Mouse (Mus musculus): ENCODE data around the gene Spout1. TPM values are rescaled to one million over a fixed set of nuclear protein-coding genes. Genes with fewer than 3 reads are reported as not detected.
"Not testable (repeated sequence)": the region's sequence is repeated elsewhere in the genome, so short reads cannot be mapped to it uniquely, and the experiment has no call there.

Gene Spout1
- polyA plus RNA-seq, 1 experiment from 2014 or later = 62.7 TPM

DNA sequence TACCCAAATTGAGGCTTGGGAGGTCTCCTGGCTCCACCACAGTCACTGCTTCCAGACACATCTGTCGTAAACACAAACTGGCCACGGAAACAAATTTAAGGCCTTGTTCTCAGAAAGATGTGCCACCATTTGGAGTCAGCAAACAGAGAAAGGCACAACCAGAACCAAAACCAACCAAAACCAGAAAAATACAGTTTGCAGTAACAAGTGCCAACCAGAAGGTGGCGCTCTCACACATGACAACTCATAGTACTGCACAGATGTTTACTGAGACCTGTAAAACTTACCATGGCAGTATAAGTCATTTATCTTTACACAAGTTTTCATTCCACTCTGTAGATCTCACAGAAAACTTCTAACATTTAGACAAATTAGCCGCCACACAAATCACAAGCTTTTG lies 11.6 kb downstream of the Spout1 start:
- Histone ChIP-seq H3K36me3 (ENCODE audit: control insufficient read depth, insufficient read depth, low read length) (no peaks in the 10 kb centered on the region), H3K9ac (ENCODE audit: low read length) (no peak overlapping the region), H3K4me1 (ENCODE audit: control insufficient read depth, insufficient read depth, low read length) (0 out of 2 replicates have a peak, but pooled peaks cover 3% of the 10 kb centered on the region), H3K27me3 (ENCODE audit: control insufficient read depth, insufficient read depth, low read length) (no peaks in the 10 kb centered on the region), H3K27ac (ENCODE audit: low read length) (no peak overlapping the region), H3K4me3 (replicated peaks; ENCODE audit: low read length) (no peak overlapping the region), H3K9me3 (replicated peaks; ENCODE audit: control insufficient read depth, low read length) (peaks cover 14% of the 10 kb centered on the region), H3K4me2 (ENCODE audit: low read depth, low read length) (no peak overlapping the region)
- no peak for ATAC-seq (ENCODE audit: insufficient read depth, low FRiP score)
- 62% methylated on average over 4 of the region's 4 CpGs for WGBS

DNA sequence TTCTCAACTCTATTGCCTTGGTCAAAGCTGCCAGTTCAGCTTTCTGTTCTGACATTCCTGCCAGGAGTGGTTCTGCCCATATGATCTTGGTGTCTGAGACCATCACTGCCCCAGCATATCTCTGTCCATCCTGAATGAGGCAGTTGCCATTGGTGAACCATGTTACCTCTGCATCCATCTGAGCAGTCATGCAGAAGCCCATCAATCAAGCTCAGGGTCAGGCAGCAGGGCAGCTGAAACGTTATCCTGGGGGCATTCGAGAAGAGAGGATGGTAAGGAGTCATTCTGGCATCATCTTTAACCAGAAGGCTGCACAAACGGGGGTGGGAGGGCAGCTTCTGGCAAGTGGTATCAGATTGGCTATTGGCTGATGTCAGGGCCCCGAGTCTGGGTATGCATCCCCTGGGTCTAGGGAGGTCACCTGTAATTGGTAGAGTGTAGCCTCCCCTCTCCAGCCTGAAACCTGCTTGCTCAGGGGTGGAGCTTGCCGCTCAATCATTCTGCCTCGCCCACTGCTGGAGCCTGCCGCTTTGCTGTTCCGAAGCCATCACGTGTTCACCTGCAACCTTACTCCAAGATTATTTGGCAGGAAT lies 13.8 kb downstream of the Spout1 start:
- peaks cover 14% of the 10 kb centered on the region for H3K9me3 ChIP-seq (replicated peaks; ENCODE audit: control insufficient read depth, low read length)
- WGBS = 45% methylated on average over 9 of the region's 9 CpGs
- H3K4me3 ChIP-seq (replicated peaks; ENCODE audit: low read length) = no peak overlapping the region
- H3K4me2 ChIP-seq (ENCODE audit: low read depth, low read length) = no peak overlapping the region
- no peak for ATAC-seq (ENCODE audit: insufficient read depth, low FRiP score)
- H3K27me3 ChIP-seq (ENCODE audit: control insufficient read depth, insufficient read depth, low read length) = no peaks in the 10 kb centered on the region
- no peak overlapping the region for H3K9ac ChIP-seq (ENCODE audit: low read length)
- no peaks in the 10 kb centered on the region for H3K4me1 ChIP-seq (ENCODE audit: control insufficient read depth, insufficient read depth, low read length)
- H3K27ac ChIP-seq (ENCODE audit: low read length) = no peak overlapping the region
- no peaks in the 10 kb centered on the region for H3K36me3 ChIP-seq (ENCODE audit: control insufficient read depth, insufficient read depth, low read length)

DNA sequence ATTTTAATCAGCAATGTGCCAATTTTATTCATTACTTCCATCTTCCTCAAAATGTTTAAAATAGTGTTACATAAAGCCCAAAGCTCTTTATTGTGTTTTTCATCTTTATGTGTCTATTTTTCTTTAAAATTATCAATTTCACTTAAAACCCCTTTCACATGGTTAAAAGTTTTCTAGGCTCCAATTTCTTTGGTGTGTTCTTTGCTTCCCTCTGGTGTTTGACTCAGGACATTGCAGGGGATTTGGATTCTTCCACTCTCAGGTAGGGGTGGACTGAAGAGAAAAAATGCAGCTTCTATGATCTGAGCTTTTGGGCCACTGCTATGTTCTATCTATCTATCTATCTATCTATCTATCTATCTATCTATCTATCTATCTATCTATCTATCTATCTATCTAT lies 16.4 kb downstream of the Spout1 start:
- Histone ChIP-seq H3K9me3 (replicated peaks; ENCODE audit: control insufficient read depth, low read length) (peaks cover 10% of the 10 kb centered on the region), H3K27ac (ENCODE audit: low read length) (no peak overlapping the region), H3K9ac (ENCODE audit: low read length) (no peak overlapping the region), H3K4me3 (replicated peaks; ENCODE audit: low read length) (no peak overlapping the region), H3K36me3 (ENCODE audit: control insufficient read depth, insufficient read depth, low read length) (no peaks in the 10 kb centered on the region), H3K4me1 (ENCODE audit: control insufficient read depth, insufficient read depth, low read length) (no peaks in the 10 kb centered on the region), H3K27me3 (ENCODE audit: control insufficient read depth, insufficient read depth, low read length) (no peaks in the 10 kb centered on the region), H3K4me2 (ENCODE audit: low read depth, low read length) (no peak overlapping the region)
- no peak for ATAC-seq (ENCODE audit: insufficient read depth, low FRiP score)

DNA sequence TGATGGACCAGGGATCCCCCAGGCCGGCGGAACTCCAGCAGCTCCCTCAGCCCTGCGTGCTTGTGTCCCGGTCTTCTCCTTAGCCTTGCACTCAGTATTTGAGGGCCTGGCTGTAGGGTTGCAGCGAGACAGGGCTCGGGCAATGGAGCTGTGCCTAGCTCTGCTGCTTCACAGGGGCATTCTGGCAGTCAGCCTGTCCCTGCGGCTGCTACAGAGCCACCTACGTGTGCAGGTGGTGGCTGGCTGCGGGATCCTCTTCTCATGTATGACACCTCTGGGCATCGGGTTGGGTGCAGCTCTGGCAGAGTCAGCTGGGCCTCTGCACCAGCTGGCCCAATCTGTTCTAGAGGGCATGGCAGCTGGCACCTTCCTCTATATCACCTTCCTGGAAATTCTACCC lies 18.4 kb downstream of the Spout1 start:
- ATAC-seq (ENCODE audit: insufficient read depth, low FRiP score); H3K9ac ChIP-seq (ENCODE audit: low read length); H3K36me3 ChIP-seq (ENCODE audit: control insufficient read depth, insufficient read depth, low read length); H3K4me1 ChIP-seq (ENCODE audit: control insufficient read depth, insufficient read depth, low read length); H3K27me3 ChIP-seq (ENCODE audit: control insufficient read depth, insufficient read depth, low read length); H3K4me2 ChIP-seq (ENCODE audit: low read depth, low read length); H3K4me3 ChIP-seq (replicated peaks; ENCODE audit: low read length); H3K9me3 ChIP-seq (replicated peaks; ENCODE audit: control insufficient read depth, low read length); H3K27ac ChIP-seq (ENCODE audit: low read length): not testable (repeated sequence)
- WGBS = 84% methylated on average over 8 of the region's 10 CpGs

DNA sequence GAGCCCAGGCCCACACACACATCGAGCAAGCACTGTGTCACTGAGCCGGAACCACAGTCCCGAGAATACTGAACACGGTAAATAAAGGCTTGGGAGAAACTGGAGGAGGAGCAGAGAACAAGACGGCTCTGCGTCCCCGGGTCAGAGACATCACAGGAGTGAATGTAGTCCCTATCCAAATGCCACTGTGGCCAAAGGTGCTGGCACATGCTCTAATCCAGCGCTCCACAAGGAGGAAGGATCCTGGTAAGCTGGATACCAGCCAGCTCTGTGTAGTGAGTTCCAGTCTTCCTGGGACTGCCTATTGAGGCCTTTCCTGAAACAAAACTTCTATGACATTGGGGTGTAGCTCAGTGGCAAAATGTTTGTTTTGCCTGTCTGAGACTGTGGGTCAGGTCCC lies 25.6 kb downstream of the Spout1 start:
- Histone ChIP-seq H3K4me2 (ENCODE audit: low read depth, low read length) (no peak overlapping the region), H3K27ac (ENCODE audit: low read length) (no peak overlapping the region), H3K4me1 (ENCODE audit: control insufficient read depth, insufficient read depth, low read length) (no peaks in the 10 kb centered on the region), H3K4me3 (replicated peaks; ENCODE audit: low read length) (no peak overlapping the region), H3K9ac (ENCODE audit: low read length) (no peak overlapping the region), H3K27me3 (ENCODE audit: control insufficient read depth, insufficient read depth, low read length) (no peaks in the 10 kb centered on the region), H3K9me3 (replicated peaks; ENCODE audit: control insufficient read depth, low read length) (no peaks in the 10 kb centered on the region), H3K36me3 (ENCODE audit: control insufficient read depth, insufficient read depth, low read length) (peaks cover 5% of the 10 kb centered on the region)
- no peak for ATAC-seq (ENCODE audit: insufficient read depth, low FRiP score)
- WGBS = 77% methylated on average over 8 of the region's 8 CpGs

DNA sequence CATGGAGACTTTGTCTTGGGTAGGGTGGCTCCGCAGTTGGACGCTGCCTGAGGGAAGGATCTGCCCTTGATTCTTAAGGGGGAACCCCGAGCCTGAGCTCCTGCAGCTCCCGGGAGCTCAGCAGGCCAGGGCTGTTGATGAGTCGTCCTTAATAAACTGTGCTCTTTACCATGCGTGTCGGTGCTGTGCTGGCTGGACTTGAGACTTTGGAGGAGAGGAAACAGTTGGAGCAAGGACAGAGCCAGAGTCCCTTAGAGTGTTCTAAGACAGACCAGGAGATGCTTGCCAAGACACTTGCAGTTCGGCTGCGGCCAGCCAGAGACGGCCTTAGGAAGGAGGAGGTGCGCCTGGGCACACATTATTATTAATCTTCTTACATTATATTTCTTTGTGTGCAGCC lies 26.4 kb downstream of the Spout1 start:
- no peak overlapping the region for H3K4me2 ChIP-seq (ENCODE audit: low read depth, low read length)
- H3K4me1 ChIP-seq (ENCODE audit: control insufficient read depth, insufficient read depth, low read length) = no peaks in the 10 kb centered on the region
- H3K27ac ChIP-seq (ENCODE audit: low read length) = no peak overlapping the region
- 78% methylated on average over 11 of the region's 11 CpGs for WGBS
- ATAC-seq (ENCODE audit: insufficient read depth, low FRiP score) = no peak
- no peaks in the 10 kb centered on the region for H3K27me3 ChIP-seq (ENCODE audit: control insufficient read depth, insufficient read depth, low read length)
- no peak overlapping the region for H3K9ac ChIP-seq (ENCODE audit: low read length)
- H3K4me3 ChIP-seq (replicated peaks; ENCODE audit: low read length) = no peak overlapping the region
- H3K36me3 ChIP-seq (ENCODE audit: control insufficient read depth, insufficient read depth, low read length) = peaks cover 5% of the 10 kb centered on the region
- no peaks in the 10 kb centered on the region for H3K9me3 ChIP-seq (replicated peaks; ENCODE audit: control insufficient read depth, low read length)

DNA sequence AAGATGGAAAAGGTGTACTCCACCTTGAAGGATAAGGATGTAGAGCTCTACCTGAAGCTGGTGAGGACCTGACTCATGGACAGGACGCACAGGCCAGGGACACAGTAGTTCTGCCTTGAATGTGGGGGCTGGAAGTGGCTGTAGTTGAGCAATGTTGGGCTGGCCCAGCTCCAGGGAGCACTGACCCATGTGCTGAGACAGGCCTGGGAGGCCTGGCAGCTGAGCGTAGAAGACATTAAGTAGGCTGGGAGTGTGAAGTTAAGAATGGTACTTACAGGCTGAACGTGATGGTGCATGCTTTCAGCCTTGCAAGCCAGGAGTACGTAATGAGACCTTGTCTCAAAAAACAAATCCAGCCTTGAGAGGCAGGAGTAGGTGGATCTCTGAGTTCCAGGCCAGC lies 30.8 kb downstream of the Spout1 start:
- Histone ChIP-seq H3K36me3 (ENCODE audit: control insufficient read depth, insufficient read depth, low read length) (peaks cover 5% of the 10 kb centered on the region), H3K4me1 (ENCODE audit: control insufficient read depth, insufficient read depth, low read length) (no peaks in the 10 kb centered on the region), H3K9ac (ENCODE audit: low read length) (no peak overlapping the region), H3K9me3 (replicated peaks; ENCODE audit: control insufficient read depth, low read length) (no peaks in the 10 kb centered on the region), H3K4me2 (ENCODE audit: low read depth, low read length) (no peak overlapping the region), H3K27me3 (ENCODE audit: control insufficient read depth, insufficient read depth, low read length) (no peaks in the 10 kb centered on the region), H3K27ac (ENCODE audit: low read length) (no peak overlapping the region), H3K4me3 (replicated peaks; ENCODE audit: low read length) (no peak overlapping the region)
- no peak for ATAC-seq (ENCODE audit: insufficient read depth, low FRiP score)
- WGBS = 82% methylated on average over 4 of the region's 4 CpGs

DNA sequence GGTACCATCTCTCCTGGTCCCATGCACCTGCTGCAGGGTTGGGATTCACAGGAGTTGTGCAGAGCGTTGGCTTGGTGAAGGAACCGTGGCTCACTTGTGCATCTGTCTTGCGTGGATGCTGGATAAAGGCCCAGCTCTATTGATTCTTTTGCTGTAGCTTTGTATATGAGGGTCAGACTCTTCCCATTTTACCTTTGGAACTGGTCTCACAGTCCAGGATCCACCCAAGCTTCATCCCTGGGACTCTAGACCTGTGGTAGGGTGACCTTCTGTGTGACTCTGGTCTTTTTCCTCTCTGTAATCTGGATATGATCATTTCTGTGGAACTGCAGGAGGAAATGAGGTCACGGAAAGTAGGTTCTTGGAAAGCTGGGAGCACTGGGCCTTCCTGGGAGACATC lies 33.8 kb downstream of the Spout1 start:
- Histone ChIP-seq H3K9me3 (replicated peaks; ENCODE audit: control insufficient read depth, low read length) (no peaks in the 10 kb centered on the region), H3K4me1 (ENCODE audit: control insufficient read depth, insufficient read depth, low read length) (no peaks in the 10 kb centered on the region), H3K4me3 (replicated peaks; ENCODE audit: low read length) (no peak overlapping the region), H3K27ac (ENCODE audit: low read length) (no peak overlapping the region), H3K36me3 (ENCODE audit: control insufficient read depth, insufficient read depth, low read length) (0 out of 2 replicates have a peak, but pooled peaks cover 7% of the 10 kb centered on the region), H3K9ac (ENCODE audit: low read length) (no peak overlapping the region), H3K27me3 (ENCODE audit: control insufficient read depth, insufficient read depth, low read length) (no peaks in the 10 kb centered on the region), H3K4me2 (ENCODE audit: low read depth, low read length) (no peak overlapping the region)
- no peak for ATAC-seq (ENCODE audit: insufficient read depth, low FRiP score)
- WGBS = 94% methylated on average over 4 of the region's 4 CpGs

DNA sequence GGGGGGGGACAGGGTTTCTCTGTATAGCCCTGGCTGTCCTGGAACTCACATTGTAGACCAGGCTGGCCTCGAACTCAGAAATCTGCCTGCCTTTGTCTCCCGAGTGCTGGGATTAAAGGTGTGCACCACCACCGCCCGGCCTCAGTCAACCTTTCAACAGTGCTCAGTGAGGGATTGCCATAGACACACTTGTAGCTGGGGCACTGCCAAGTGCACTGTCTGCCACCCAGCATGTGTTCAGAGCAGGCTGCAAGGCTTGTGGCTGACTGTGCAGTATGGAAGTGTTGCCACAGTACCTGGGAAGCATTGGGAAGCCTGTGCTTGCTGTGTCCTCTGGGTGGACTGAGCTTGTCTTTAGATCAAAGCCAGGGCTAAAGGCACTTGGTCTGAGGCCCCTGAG lies 38.2 kb downstream of the Spout1 start:
- WGBS = 96% methylated on average over 4 of the region's 4 CpGs
- not testable (repeated sequence) for H3K4me3 ChIP-seq (replicated peaks; ENCODE audit: low read length); ATAC-seq (ENCODE audit: insufficient read depth, low FRiP score); H3K27ac ChIP-seq (ENCODE audit: low read length); H3K9me3 ChIP-seq (replicated peaks; ENCODE audit: control insufficient read depth, low read length); H3K9ac ChIP-seq (ENCODE audit: low read length); H3K4me2 ChIP-seq (ENCODE audit: low read depth, low read length); H3K27me3 ChIP-seq (ENCODE audit: control insufficient read depth, insufficient read depth, low read length); H3K4me1 ChIP-seq (ENCODE audit: control insufficient read depth, insufficient read depth, low read length); H3K36me3 ChIP-seq (ENCODE audit: control insufficient read depth, insufficient read depth, low read length)

DNA sequence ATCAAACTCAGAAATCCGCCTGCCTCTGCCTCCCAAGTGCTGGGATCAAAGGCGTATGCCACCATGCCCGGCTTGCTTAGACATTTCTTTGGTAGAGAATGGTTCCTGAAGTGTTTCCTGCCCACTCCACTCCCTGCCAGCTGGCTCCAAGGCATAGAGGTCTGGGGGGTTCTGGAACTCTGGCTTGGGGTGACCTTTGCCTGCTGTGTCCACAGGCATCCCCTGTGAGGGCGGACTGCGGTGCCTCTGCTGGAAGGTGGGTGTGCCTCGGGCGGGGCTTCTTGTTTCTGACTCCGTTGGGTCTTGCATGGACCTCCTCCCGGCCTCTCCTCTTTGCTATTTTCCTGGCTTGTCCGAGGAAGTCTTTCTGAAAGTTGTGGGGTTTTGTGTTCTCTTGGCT lies 41.8 kb downstream of the Spout1 start:
- no peaks in the 10 kb centered on the region for H3K27me3 ChIP-seq (ENCODE audit: control insufficient read depth, insufficient read depth, low read length)
- no peak overlapping the region for H3K4me3 ChIP-seq (replicated peaks; ENCODE audit: low read length)
- WGBS = 72% methylated on average over 10 of the region's 10 CpGs
- ATAC-seq (ENCODE audit: insufficient read depth, low FRiP score) = no peak
- no peak overlapping the region for H3K9ac ChIP-seq (ENCODE audit: low read length)
- no peak overlapping the region for H3K4me2 ChIP-seq (ENCODE audit: low read depth, low read length)
- H3K27ac ChIP-seq (ENCODE audit: low read length) = no peak overlapping the region
- peaks cover 21% of the 10 kb centered on the region for H3K4me1 ChIP-seq (ENCODE audit: control insufficient read depth, insufficient read depth, low read length)
- H3K9me3 ChIP-seq (replicated peaks; ENCODE audit: control insufficient read depth, low read length) = no peaks in the 10 kb centered on the region
- 0 out of 2 replicates have a peak, but pooled peaks cover 3% of the 10 kb centered on the region for H3K36me3 ChIP-seq (ENCODE audit: control insufficient read depth, insufficient read depth, low read length)
